Mouse (Mus musculus) forebrain, embryonic 10.5 days (tissue): ENCODE measurements around the gene Uxs1. TPM values are rescaled to one million over a fixed set of nuclear protein-coding genes. Genes with fewer than 3 reads are reported as not detected.
A peak's percentile ranks its signal among the peaks of the same experiment; 100 is the strongest.

Experiments used
- DNase-seq: peaks from one replicate; pipeline ENCODE4 v3.0.0-alpha.2; 2017; ENCODE audit warnings: low spot score; ENCODE audit errors: extremely low spot score
- H3K27ac ChIP-seq: fragments of 300-500 bp; sonication (generic); 2 replicates; pipeline ENCODE4 v1.5.1; 2016; ENCODE audit warnings: mild to moderate bottlenecking
- H3K27me3 ChIP-seq: fragments of 300-500 bp; sonication (generic); 2 replicates; pipeline ENCODE4 v1.6.1; 2016; ENCODE audit warnings: mild to moderate bottlenecking; ENCODE audit not compliant: poor library complexity, severe bottlenecking
- H3K36me3 ChIP-seq: fragments of 300-500 bp; sonication (generic); replicated peaks from 2 replicates; pipeline ENCODE4 v1.6.1; 2016; ENCODE audit warnings: mild to moderate bottlenecking, moderate library complexity
- H3K4me1 ChIP-seq: fragments of 300-500 bp; sonication (generic); 2 replicates; pipeline ENCODE4 v1.6.1; 2016
- H3K4me3 ChIP-seq: fragments of 300-500 bp; sonication (generic); 2 replicates; pipeline ENCODE4 v1.5.1; 2016; ENCODE audit warnings: mild to moderate bottlenecking, moderate library complexity
- H3K9me3 ChIP-seq: fragments of 300-500 bp; sonication (generic); 2 replicates; pipeline ENCODE4 v1.6.1; 2016; ENCODE audit warnings: mild to moderate bottlenecking, moderate library complexity
- WGBS: fragments of 180-500 bp; shearing (Covaris S2); methylation state at CpG from one replicate; pipeline ENCODE4 v1.1.7; 2016; 5-methylcytosine and 5-hydroxymethylcytosine counted together
- polyA plus RNA-seq: library from polyadenylated mRNA; unstranded; fragments of >200 nt; fragmentation: Nextera tagmentation; extraction: Ambion mirVana; gene quantifications from 2 replicates; pipeline ENCODE4 v1.2.1, GENCODE M21; 2016

Gene Uxs1
- polyA plus RNA-seq, 1 experiment from 2014 or later = 21.7 TPM

- no peak overlapping the region for H3K4me3 ChIP-seq
- H3K27me3 ChIP-seq = no peaks in the 10 kb centered on the region
- WGBS = 87% methylated on average over 8 of the region's 8 CpGs
- H3K27ac ChIP-seq = no peak overlapping the region
- DNase-seq = no peak
- no peaks in the 10 kb centered on the region for H3K4me1 ChIP-seq
- peaks cover 78% of the 10 kb centered on the region for H3K36me3 ChIP-seq
- no peaks in the 10 kb centered on the region for H3K9me3 ChIP-seq
These were observed 72.9 kb downstream of the Uxs1 start for GRCm38 (mm10) chr1:43754448-43755312.

DNA sequence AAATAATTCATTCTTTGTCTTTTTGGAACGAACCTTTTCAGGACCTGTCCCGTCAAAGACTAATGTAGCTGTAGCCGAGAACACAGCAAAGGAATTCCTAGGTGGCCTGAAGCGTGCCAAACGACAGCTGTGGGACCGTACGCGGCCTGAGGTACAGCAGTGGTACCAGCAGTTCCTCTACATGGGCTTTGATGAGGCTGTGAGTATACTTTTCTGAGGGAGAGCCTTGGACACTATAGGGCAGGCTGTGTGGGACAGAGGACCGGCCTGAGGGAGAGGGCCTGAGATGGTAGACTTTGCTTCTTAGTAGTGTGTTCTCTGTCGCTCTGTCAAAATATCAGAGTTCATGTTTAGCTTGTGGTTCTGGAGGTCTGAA lies 89.1 kb downstream of the Uxs1 start:
- Histone ChIP-seq H3K4me1 (no peaks in the 10 kb centered on the region), H3K4me3 (no peak overlapping the region), H3K27me3 (no peaks in the 10 kb centered on the region), H3K27ac (no peak overlapping the region), H3K9me3 (no peaks in the 10 kb centered on the region), H3K36me3 (no peaks in the 10 kb centered on the region)
- 91% methylated on average over 10 of the region's 10 CpGs for WGBS
- no peak for DNase-seq

- WGBS = 77% methylated on average over 7 of the region's 7 CpGs
- no peaks in the 10 kb centered on the region for H3K36me3 ChIP-seq
- H3K4me3 ChIP-seq = no peak overlapping the region
- H3K27me3 ChIP-seq = no peaks in the 10 kb centered on the region
- H3K27ac ChIP-seq = no peak overlapping the region
- H3K9me3 ChIP-seq = no peaks in the 10 kb centered on the region
- no peaks in the 10 kb centered on the region for H3K4me1 ChIP-seq
- DNase-seq = peak; percentile 30
These were observed 89.6 kb downstream of the Uxs1 start for GRCm38 (mm10) chr1:43737812-43738518.

DNA sequence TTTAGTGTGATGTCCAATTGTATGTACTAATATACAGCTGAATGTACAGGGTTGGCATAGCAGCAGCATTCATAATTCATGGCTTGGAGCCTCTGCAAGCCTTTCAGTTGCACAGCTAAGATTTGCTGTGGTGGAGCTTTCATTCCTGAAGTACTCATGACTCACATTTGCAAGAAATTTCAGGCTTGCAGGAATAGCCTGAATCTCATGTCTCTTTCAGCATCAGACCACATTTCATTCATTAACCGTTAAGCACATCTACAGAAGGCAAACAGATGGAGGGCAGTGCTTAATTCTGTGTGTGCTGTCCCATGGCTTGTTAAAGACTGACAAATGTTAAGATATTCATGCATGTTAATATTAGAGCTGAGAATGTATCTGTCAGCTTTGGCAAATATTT lies 94.9 kb downstream of the Uxs1 start:
- Histone ChIP-seq H3K9me3 (no peaks in the 10 kb centered on the region), H3K4me1 (no peaks in the 10 kb centered on the region), H3K27me3 (no peaks in the 10 kb centered on the region), H3K36me3 (no peaks in the 10 kb centered on the region), H3K27ac (no peak overlapping the region), H3K4me3 (no peak overlapping the region)
- no peak for DNase-seq
- WGBS = 92% methylated on average over 1 of the region's 1 CpGs

DNA sequence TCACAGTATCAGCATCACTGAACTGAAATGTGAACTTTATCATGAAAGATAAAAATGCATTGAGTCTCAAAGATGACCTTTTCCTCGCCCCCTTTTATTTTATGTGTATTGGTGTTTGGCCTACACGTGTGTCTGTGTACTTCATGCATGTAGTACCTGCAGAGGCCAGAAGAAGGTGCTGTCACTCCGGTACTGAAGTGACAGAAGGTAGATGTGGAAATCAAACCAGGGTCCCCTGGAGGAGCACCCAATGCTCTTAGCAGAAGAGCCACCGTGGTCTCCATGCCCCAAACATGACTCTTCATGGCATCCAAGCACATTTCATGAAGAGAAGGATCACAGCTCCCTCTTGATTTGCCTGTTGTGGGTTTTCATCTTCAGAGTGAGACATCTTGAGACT lies 95.5 kb downstream of the Uxs1 start:
- Histone ChIP-seq H3K27me3 (no peaks in the 10 kb centered on the region), H3K36me3 (no peaks in the 10 kb centered on the region), H3K9me3 (no peaks in the 10 kb centered on the region), H3K4me3 (no peak overlapping the region), H3K4me1 (no peaks in the 10 kb centered on the region), H3K27ac (no peak overlapping the region)
- 81% methylated on average over 4 of the region's 4 CpGs for WGBS
- DNase-seq = no peak

GRCm38 (mm10) chr1:43730491-43730924 lies 97.1 kb downstream of the Uxs1 start, which contains the start of gene 1500015O10Rik:
Gene 1500015O10Rik (plus strand): TSS chr1:43730602.
- DNase-seq = no peak
- H3K4me3 ChIP-seq = no peak within 1 kb of the TSS
- H3K36me3 ChIP-seq = no peaks in the 10 kb centered on the region
- no peaks in the 10 kb centered on the region for H3K9me3 ChIP-seq
- no peaks in the 10 kb centered on the region for H3K27me3 ChIP-seq
- H3K27ac ChIP-seq = no peak within 1 kb of the TSS
- 74% methylated on average over 16 of the region's 16 CpGs for WGBS
- H3K4me1 ChIP-seq = no peaks in the 10 kb centered on the region

DNA sequence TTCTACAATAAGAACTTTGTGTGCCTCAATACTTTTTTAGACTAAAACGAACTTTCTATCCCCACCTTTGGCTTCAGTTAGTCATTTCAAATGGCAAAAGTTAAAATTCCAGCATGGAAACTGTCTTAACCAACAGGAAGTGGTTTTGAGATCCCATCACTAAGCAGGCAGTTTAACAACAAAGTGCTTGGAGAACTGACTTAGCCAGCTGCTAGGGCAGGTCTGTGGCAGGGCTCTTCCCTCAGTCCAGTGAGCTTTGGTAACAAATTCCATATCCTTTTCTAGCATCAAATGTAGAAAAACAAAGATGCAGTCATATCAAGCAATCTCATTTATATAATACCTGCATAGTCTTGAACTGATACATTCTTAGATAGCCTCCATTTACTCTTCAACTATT lies 105.1 kb downstream of the Uxs1 start:
- no peak for DNase-seq
- no peak overlapping the region for H3K27ac ChIP-seq
- no peaks in the 10 kb centered on the region for H3K4me1 ChIP-seq
- 81% methylated on average over 1 of the region's 1 CpGs for WGBS
- no peaks in the 10 kb centered on the region for H3K36me3 ChIP-seq
- H3K9me3 ChIP-seq = no peaks in the 10 kb centered on the region
- no peak overlapping the region for H3K4me3 ChIP-seq
- H3K27me3 ChIP-seq = no peaks in the 10 kb centered on the region

- DNase-seq = no peak
- Histone ChIP-seq H3K36me3 (no peaks in the 10 kb centered on the region), H3K4me3 (no peak overlapping the region), H3K9me3 (no peaks in the 10 kb centered on the region), H3K27ac (no peak overlapping the region), H3K27me3 (no peaks in the 10 kb centered on the region), H3K4me1 (no peaks in the 10 kb centered on the region)
- WGBS = 82% methylated on average over 2 of the region's 2 CpGs
These were observed 108.8 kb downstream of the Uxs1 start for GRCm38 (mm10) chr1:43718793-43719192.

- H3K27ac ChIP-seq = no peak overlapping the region
- no peaks in the 10 kb centered on the region for H3K36me3 ChIP-seq
- no peaks in the 10 kb centered on the region for H3K4me1 ChIP-seq
- DNase-seq = no peak
- H3K27me3 ChIP-seq = no peaks in the 10 kb centered on the region
- 79% methylated on average over 7 of the region's 7 CpGs for WGBS
- no peaks in the 10 kb centered on the region for H3K9me3 ChIP-seq
- no peak overlapping the region for H3K4me3 ChIP-seq
These were observed 109.6 kb downstream of the Uxs1 start for GRCm38 (mm10) chr1:43717967-43718366.

DNA sequence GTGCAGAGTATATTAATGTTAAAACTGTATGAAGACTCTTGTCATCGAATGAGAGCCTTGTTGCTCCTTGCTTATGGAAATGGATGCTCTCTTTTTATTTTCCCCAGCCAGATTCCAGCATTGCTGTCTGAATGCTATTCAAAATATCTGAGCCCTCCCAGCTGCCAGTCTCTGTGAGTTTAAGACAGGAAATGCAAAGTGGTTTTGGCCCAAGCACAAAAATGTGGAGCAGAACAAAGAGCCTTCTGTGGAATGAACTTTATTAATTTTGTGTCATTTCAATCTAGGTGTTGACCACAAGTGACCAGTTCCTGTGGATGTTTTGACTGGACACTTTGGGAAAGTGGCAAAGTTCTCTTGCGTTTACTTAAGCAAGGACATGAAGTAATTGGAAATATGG lies 112.8 kb downstream of the Uxs1 start:
- no peak overlapping the region for H3K4me3 ChIP-seq
- DNase-seq = no peak
- WGBS = 92% methylated on average over 2 of the region's 2 CpGs
- no peak overlapping the region for H3K27ac ChIP-seq
- H3K36me3 ChIP-seq = no peaks in the 10 kb centered on the region
- no peaks in the 10 kb centered on the region for H3K27me3 ChIP-seq
- H3K4me1 ChIP-seq = no peaks in the 10 kb centered on the region
- H3K9me3 ChIP-seq = no peaks in the 10 kb centered on the region

DNA sequence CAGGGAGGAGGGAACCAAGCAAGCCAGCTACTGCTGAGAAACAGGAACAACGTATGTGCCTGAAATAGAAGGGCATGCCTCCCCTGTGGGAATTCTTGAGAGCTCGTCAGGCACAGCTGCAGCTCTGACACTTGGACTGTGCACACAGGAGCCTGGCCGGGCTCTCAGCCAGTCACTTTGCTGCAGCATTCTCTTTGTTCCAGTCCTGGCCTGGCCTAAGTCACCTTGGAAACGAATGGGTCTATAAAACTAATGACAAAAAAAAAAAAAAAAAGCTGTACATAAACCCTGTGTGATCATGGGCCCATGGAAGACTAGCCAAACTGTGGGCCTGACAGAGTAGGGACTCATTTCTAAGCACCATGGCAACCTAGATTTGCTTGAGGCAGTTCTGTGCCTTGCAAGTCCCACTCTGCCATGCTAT lies 129.0 kb downstream of the Uxs1 start:
- no peaks in the 10 kb centered on the region for H3K36me3 ChIP-seq
- DNase-seq = peak; percentile 20
- H3K4me1 ChIP-seq = peaks cover 8% of the 10 kb centered on the region
- H3K4me3 ChIP-seq = no peak overlapping the region
- 33% methylated on average over 4 of the region's 4 CpGs for WGBS
- H3K27ac ChIP-seq = peak overlapping the region; percentile 56
- no peaks in the 10 kb centered on the region for H3K9me3 ChIP-seq
- no peaks in the 10 kb centered on the region for H3K27me3 ChIP-seq
